Mouse (Mus musculus) kidney, adult 18-20 months (tissue): ENCODE results near the gene Tmem253.
A peak's percentile ranks its signal among the peaks of the same experiment; 100 is the strongest.

ENCODE experiments used
- DNase-seq: peaks from one replicate; pipeline ENCODE4 v3.0.0; 2021

The Tmem253 gene

GRCm38 (mm10) chr14:52015445-52016100 lies at the start of gene Tmem253:
Tmem253 (plus strand) TSS chr14:52015658.
- no peak for DNase-seq

GRCm38 (mm10) chr14:51967400-51967799 lies 48.1 kb upstream of the Tmem253 start:
- DNase-seq = no peak

- no peak for DNase-seq
Measured at GRCm38 (mm10) chr14:51979252-51979651, 36.2 kb upstream of the Tmem253 start.

- DNase-seq = no peak
Measured at GRCm38 (mm10) chr14:51983251-51983650, 32.2 kb upstream of the Tmem253 start.

- DNase-seq = no peak
Measured at GRCm38 (mm10) chr14:51983855-51984246, 31.6 kb upstream of the Tmem253 start.

GRCm38 (mm10) chr14:51984247-51985231 lies 30.9 kb upstream of the Tmem253 start, which contains the start of gene Arhgef40:
Arhgef40 (plus strand) TSS chr14:51984719.
- DNase-seq = peak; percentile 83

GRCm38 (mm10) chr14:51985301-51986152 lies 29.9 kb upstream of the Tmem253 start:
- peak; percentile 64 for DNase-seq

GRCm38 (mm10) chr14:51986153-51986505 lies 29.3 kb upstream of the Tmem253 start:
- DNase-seq = no peak

- DNase-seq = no peak
Measured at GRCm38 (mm10) chr14:51987177-51987576, 28.3 kb upstream of the Tmem253 start.

- peak; percentile 69 for DNase-seq
Measured at GRCm38 (mm10) chr14:51988731-51989130, 26.7 kb upstream of the Tmem253 start.

- no peak for DNase-seq
Measured at GRCm38 (mm10) chr14:51989461-51989970, 25.9 kb upstream of the Tmem253 start.

- DNase-seq = no peak
Measured at GRCm38 (mm10) chr14:51994453-51994852, 21.0 kb upstream of the Tmem253 start.

- no peak for DNase-seq
Measured at GRCm38 (mm10) chr14:51995219-51995871, 20.1 kb upstream of the Tmem253 start.

GRCm38 (mm10) chr14:51996231-51996841 lies 19.1 kb upstream of the Tmem253 start:
- no peak for DNase-seq

GRCm38 (mm10) chr14:51996866-51997265 lies 18.6 kb upstream of the Tmem253 start:
- no peak for DNase-seq

- no peak for DNase-seq
Measured at GRCm38 (mm10) chr14:51997483-51997882, 18.0 kb upstream of the Tmem253 start.

GRCm38 (mm10) chr14:52003981-52004495 lies 11.4 kb upstream of the Tmem253 start:
- DNase-seq = no peak

- DNase-seq = no peak
Measured at GRCm38 (mm10) chr14:52005141-52005540, 10.3 kb upstream of the Tmem253 start.

GRCm38 (mm10) chr14:52005616-52006015 lies 9.8 kb upstream of the Tmem253 start:
- DNase-seq = no peak

- no peak for DNase-seq
Measured at GRCm38 (mm10) chr14:52006241-52006640, 9.2 kb upstream of the Tmem253 start.

GRCm38 (mm10) chr14:52006771-52007170 lies 8.7 kb upstream of the Tmem253 start:
- DNase-seq = no peak
